Mouse (Mus musculus): ENCODE data around the gene Cyp2s1. TPM values are rescaled to one million over a fixed set of nuclear protein-coding genes. Genes with fewer than 3 reads are reported as not detected.

The Cyp2s1 gene
- total and polyA plus RNA-seq, 2 experiments from 2014 or later = 3.5 to 4.4 TPM

- DNase-seq (ENCODE audit: low spot score) (no peak), ATAC-seq (no peak)
- Histone ChIP-seq H3K4me1 (ENCODE audit: insufficient read depth, low read length) (peaks cover 3% of the 10 kb centered on the region; the same call in 1 of the 2 replicates), H3K9me3 (ENCODE audit: low read length) (no peaks in the 10 kb centered on the region), H3K27ac (no peak overlapping the region), H3K27me3 (ENCODE audit: insufficient read depth, low read length) (no peaks in the 10 kb centered on the region), H3K36me3 (ENCODE audit: insufficient read depth, low read length) (no peaks in the 10 kb centered on the region), H3K4me2 (ENCODE audit: low read depth, low read length) (no peak overlapping the region), H3K9ac (replicated peaks; ENCODE audit: low read length) (no peak overlapping the region), H3K4me3 (ENCODE audit: low read length) (no peak overlapping the region)
- 71% methylated on average over 8 of the region's 8 CpGs for WGBS
- no peak for TF ChIP-seq CTCF (IDR thresholded peaks at IDR 0.05; ENCODE audit: low read depth)
Measured at GRCm38 (mm10) chr7:25790615-25791014, 26.1 kb downstream of the Cyp2s1 start.

DNA sequence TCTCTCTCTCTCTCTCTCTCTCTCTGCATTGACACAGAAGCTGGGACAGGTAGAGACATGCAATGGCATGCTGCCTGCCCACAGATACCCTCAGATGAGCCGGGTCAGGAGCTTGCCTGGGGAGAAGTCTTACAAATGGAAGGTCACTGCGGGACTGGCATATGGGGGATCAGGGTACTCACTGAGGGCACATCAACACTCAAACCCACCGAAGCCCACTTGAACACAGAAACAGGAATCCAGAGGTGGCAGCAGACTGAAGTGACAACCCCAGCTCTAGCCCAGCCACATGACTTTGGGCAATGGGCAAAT, 27.6 kb downstream of the Cyp2s1 start:
- H3K4me3 ChIP-seq (ENCODE audit: low read length) = no peak overlapping the region
- ATAC-seq = no peak

GRCm38 (mm10) chr7:25788220-25789128, 28.2 kb downstream of the Cyp2s1 start, which contains the start of gene Axl:
Gene Axl (minus strand): TSS chr7:25788705.
- DNase-seq (ENCODE audit: low spot score) (peak; percentile 75), ATAC-seq (peak; percentile 86)
- WGBS = 2% methylated on average over 23 of the region's 30 CpGs
- peak within 1 kb of the TSS; percentile 72 for H3K4me2 ChIP-seq (ENCODE audit: low read depth, low read length)
- no peaks in the 10 kb centered on the region for H3K9me3 ChIP-seq (ENCODE audit: low read length)
- peaks cover 3% of the 10 kb centered on the region; the same call in 1 of the 2 replicates for H3K4me1 ChIP-seq (ENCODE audit: insufficient read depth, low read length)
- H3K27ac ChIP-seq = peak within 1 kb of the TSS; percentile 62
- no peaks in the 10 kb centered on the region for H3K27me3 ChIP-seq (ENCODE audit: insufficient read depth, low read length)
- TF ChIP-seq CTCF (IDR thresholded peaks at IDR 0.05; ENCODE audit: low read depth) = no peak
- peak within 1 kb of the TSS; percentile 37 for H3K4me3 ChIP-seq (ENCODE audit: low read length)
- H3K36me3 ChIP-seq (ENCODE audit: insufficient read depth, low read length) = no peaks in the 10 kb centered on the region
- peak within 1 kb of the TSS; percentile 21 for H3K9ac ChIP-seq (replicated peaks; ENCODE audit: low read length)

More for the DNA sequence above, 27.6 kb downstream of the Cyp2s1 start:
- no peak for TF ChIP-seq CTCF (IDR thresholded peaks at IDR 0.05; ENCODE audit: low read depth)
- no peaks in the 10 kb centered on the region for H3K27me3 ChIP-seq (ENCODE audit: insufficient read depth, low read length)
- H3K9me3 ChIP-seq (ENCODE audit: low read length) = no peaks in the 10 kb centered on the region
- 15% methylated on average over 3 of the region's 3 CpGs for WGBS
- no peak overlapping the region for H3K27ac ChIP-seq
- peaks cover 3% of the 10 kb centered on the region; the same call in 1 of the 2 replicates for H3K4me1 ChIP-seq (ENCODE audit: insufficient read depth, low read length)
- H3K4me2 ChIP-seq (ENCODE audit: low read depth, low read length) = peak overlapping the region; percentile 72
- no peak overlapping the region for H3K9ac ChIP-seq (replicated peaks; ENCODE audit: low read length)
- no peak for DNase-seq (ENCODE audit: low spot score)
- no peaks in the 10 kb centered on the region for H3K36me3 ChIP-seq (ENCODE audit: insufficient read depth, low read length)

DNA sequence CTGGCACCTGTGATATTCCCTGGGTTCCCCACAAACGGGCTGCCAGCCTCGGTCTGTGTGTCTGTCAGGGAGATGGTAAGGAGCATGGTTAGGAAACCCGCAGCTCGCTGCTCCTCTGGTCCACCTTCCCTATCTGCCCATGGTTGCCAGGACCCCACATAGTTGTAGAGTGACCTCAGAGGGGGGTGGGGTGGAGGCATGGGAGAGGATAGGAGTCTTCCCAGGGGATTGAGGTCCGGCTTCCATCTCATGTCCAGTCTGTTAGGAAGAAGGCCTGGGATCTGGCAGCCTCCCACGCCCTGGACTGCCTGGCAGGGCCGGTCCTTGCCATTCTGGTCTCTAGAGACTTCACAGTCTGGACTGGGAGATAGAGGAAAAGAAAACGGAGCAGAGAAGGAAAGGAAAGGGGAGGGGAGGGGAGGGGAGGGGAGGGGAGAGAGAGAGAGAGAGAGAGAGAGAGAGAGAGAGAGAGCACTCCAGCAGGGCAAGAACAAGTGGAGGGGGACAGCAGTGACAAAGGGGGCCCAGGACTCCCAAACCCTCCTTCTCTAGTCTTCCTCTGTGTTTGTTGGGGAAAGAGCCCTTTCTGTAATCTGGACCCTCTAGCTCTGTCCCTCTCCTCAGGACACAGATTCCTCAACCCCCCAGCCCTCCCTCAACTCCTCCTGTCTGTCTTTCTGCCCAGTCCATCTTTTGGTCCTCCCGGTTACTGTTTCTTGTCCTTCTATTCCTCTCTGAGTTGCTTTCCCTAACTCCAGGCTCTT, 29.1 kb downstream of the Cyp2s1 start:
- H3K36me3 ChIP-seq (ENCODE audit: insufficient read depth, low read length) = no peaks in the 10 kb centered on the region
- TF ChIP-seq CTCF (IDR thresholded peaks at IDR 0.05; ENCODE audit: low read depth) = no peak
- H3K4me2 ChIP-seq (ENCODE audit: low read depth, low read length) = peak overlapping the region; percentile 72
- peak overlapping the region; percentile 62; the same call in 1 of the 2 replicates for H3K27ac ChIP-seq
- peak; percentile 10 for DNase-seq (ENCODE audit: low spot score)
- peaks cover 3% of the 10 kb centered on the region; the same call in 1 of the 2 replicates for H3K4me1 ChIP-seq (ENCODE audit: insufficient read depth, low read length)
- peak; percentile 59; the same call in 1 of the 2 replicates for ATAC-seq
- peak overlapping the region; percentile 37 for H3K4me3 ChIP-seq (ENCODE audit: low read length)
- H3K27me3 ChIP-seq (ENCODE audit: insufficient read depth, low read length) = no peaks in the 10 kb centered on the region
- H3K9me3 ChIP-seq (ENCODE audit: low read length) = no peaks in the 10 kb centered on the region
- H3K9ac ChIP-seq (replicated peaks; ENCODE audit: low read length) = peak overlapping the region; percentile 21
- 21% methylated on average over 9 of the region's 9 CpGs for WGBS

- WGBS = 77% methylated on average over 4 of the region's 4 CpGs
- Histone ChIP-seq H3K4me1 (ENCODE audit: insufficient read depth, low read length) (peaks cover 3% of the 10 kb centered on the region; the same call in 1 of the 2 replicates), H3K36me3 (ENCODE audit: insufficient read depth, low read length) (no peaks in the 10 kb centered on the region), H3K4me2 (ENCODE audit: low read depth, low read length) (peak overlapping the region; percentile 72), H3K9ac (replicated peaks; ENCODE audit: low read length) (no peak overlapping the region), H3K27ac (no peak overlapping the region), H3K27me3 (ENCODE audit: insufficient read depth, low read length) (no peaks in the 10 kb centered on the region), H3K9me3 (ENCODE audit: low read length) (no peaks in the 10 kb centered on the region), H3K4me3 (ENCODE audit: low read length) (no peak overlapping the region)
- no peak for ATAC-seq
- TF ChIP-seq CTCF (IDR thresholded peaks at IDR 0.05; ENCODE audit: low read depth) = no peak
- no peak for DNase-seq (ENCODE audit: low spot score)
Measured at GRCm38 (mm10) chr7:25786974-25787373, 29.7 kb downstream of the Cyp2s1 start.

GRCm38 (mm10) chr7:25785752-25786151, 31.0 kb downstream of the Cyp2s1 start:
- H3K9ac ChIP-seq (replicated peaks; ENCODE audit: low read length) = no peak overlapping the region
- no peak overlapping the region for H3K4me3 ChIP-seq (ENCODE audit: low read length)
- H3K27ac ChIP-seq = no peak overlapping the region
- 73% methylated on average over 4 of the region's 4 CpGs for WGBS
- DNase-seq (ENCODE audit: low spot score) = no peak
- no peaks in the 10 kb centered on the region for H3K27me3 ChIP-seq (ENCODE audit: insufficient read depth, low read length)
- H3K9me3 ChIP-seq (ENCODE audit: low read length) = no peaks in the 10 kb centered on the region
- no peak overlapping the region for H3K4me2 ChIP-seq (ENCODE audit: low read depth, low read length)
- no peak for TF ChIP-seq CTCF (IDR thresholded peaks at IDR 0.05; ENCODE audit: low read depth)
- H3K4me1 ChIP-seq (ENCODE audit: insufficient read depth, low read length) = peaks cover 10% of the 10 kb centered on the region; the same call in 1 of the 2 replicates
- ATAC-seq = no peak
- no peaks in the 10 kb centered on the region for H3K36me3 ChIP-seq (ENCODE audit: insufficient read depth, low read length)

Measured in hindbrain, postnatal 0 days (tissue).